Mouse (Mus musculus) ES-Bruce4 (cell line): ENCODE measurements around the gene Ctrc.

Source experiments
- CTCF ChIP-seq: IDR thresholded peaks from one replicate; pipeline ENCODE4 v1.8.1; 2011; ENCODE audit warnings: low read depth, low read length
- EP300 ChIP-seq: IDR thresholded peaks from 2 replicates; pipeline ENCODE4 v1.6.1; 2011; ENCODE audit warnings: low read depth, low read length; ENCODE audit not compliant: insufficient read depth
- POLR2A ChIP-seq: IDR thresholded peaks from one replicate; pipeline ENCODE4 v1.8.1; 2011; ENCODE audit warnings: low read length; ENCODE audit not compliant: insufficient read depth

- TF ChIP-seq CTCF, result no peak
- TF ChIP-seq EP300, result no peak
- TF ChIP-seq POLR2A, result no peak
These were observed 18.0 kb downstream of the Ctrc start for GRCm38 (mm10) chr4:141828177-141828576.
